Mouse (Mus musculus) testis, adult 2 months (tissue): Measurements from ENCODE around the gene Dmtf1.

ENCODE experiments used
- CTCF ChIP-seq: fragments of 200-500 bp; IDR thresholded peaks from 2 replicates; pipeline ENCODE4 v1.5.1; 2012; ENCODE audit warnings: low read depth, mild to moderate bottlenecking, inconsistent platforms, low read length, moderate library complexity; ENCODE audit not compliant: control insufficient read depth, insufficient read depth, insufficient replicate concordance
- POLR2A ChIP-seq: fragments of 200-500 bp; IDR thresholded peaks from 2 replicates; pipeline ENCODE4 v1.6.1; 2012; ENCODE audit warnings: low read depth, mild to moderate bottlenecking, inconsistent platforms, low read length, moderate library complexity; ENCODE audit not compliant: control insufficient read depth

DNA sequence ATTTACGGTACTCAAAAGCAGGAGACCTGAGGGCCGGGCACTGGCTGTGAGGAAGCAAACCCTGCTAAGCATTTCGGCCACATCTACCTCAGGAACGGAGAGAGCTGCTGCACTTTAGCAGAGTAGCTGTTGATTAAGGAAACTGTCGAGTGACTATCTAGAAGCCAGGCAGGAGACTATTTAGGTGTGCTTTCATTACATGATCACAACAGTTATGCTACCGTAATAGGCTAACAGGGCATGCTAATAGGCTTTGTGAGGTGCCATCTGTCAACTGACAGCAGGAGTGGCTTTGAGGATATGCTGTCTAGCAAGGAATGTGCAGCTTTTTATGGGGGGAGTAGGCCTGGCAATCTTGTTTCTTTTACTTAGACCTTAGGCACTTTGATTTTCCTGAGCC lies 47.4 kb downstream of the Dmtf1 start:
- TF ChIP-seq CTCF (no peak), POLR2A (no peak)
